9 mouse cellular contexts compared by ENCODE assay signal in the genomic region with DNA sequence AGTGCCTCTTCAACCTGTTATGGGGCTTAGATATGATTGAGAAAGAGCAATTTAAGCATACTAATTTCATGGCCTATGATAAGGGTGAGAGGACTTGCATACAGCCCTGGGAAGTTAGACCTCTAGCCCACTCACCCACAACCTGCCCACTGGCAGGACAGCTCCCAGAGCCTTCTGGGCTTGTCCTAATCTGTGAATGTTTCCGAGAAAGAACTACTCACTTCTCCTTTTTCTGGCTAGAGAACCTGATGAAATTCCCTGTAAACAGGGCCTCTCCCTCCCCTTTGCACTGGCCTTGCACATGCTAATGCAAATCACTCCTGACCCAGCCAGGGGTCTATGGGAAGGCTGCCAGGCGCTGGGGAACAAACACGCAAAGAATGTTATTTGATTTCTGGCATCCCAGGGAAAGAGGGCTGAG.
A peak's percentile ranks its signal among the peaks of the same experiment; 100 is the strongest.
DNase-seq lines count a peak whose midpoint lies in the region; ATAC-seq lines count a peak whose summit lies in the region.
"Had no signal": no experiment of that assay in that cellular context is flagged by ENCODE, and none has a peak within 500 bp of the region (broad histone marks: within the 10 kb centered on the region; RNA-seq: fewer than 3 reads in every experiment).

No protein-coding gene starts in this region.

- ATAC-seq in liver, embryonic 11.5 days (replicated peaks; ENCODE audit: low FRiP score): no peak
- ATAC-seq in embryonic facial prominence, embryonic 12.5 days (ENCODE audit: insufficient number of reproducible peaks, insufficient read depth, low FRiP score, low TSS enrichment): peak; percentile 67; the same call in 1 of the 2 replicates
- peak; percentile 79; the same call in 1 of the 2 replicates for ATAC-seq in hindbrain, embryonic 13.5 days (ENCODE audit: low FRiP score)
- ATAC-seq in liver, embryonic 12.5 days: peak; percentile 37; the same call in 1 of the 2 replicates

- no peaks in the 10 kb centered on the region for H3K4me1 ChIP-seq in liver, embryonic 11.5 days (replicated peaks; ENCODE audit: control insufficient read depth, insufficient read depth, low read length)
- peaks cover 9% of the 10 kb centered on the region; the same call in 1 of the 2 replicates for H3K4me1 ChIP-seq in embryonic facial prominence, embryonic 12.5 days
- H3K4me1 ChIP-seq in hindbrain, embryonic 13.5 days (replicated peaks): peaks cover 10% of the 10 kb centered on the region
- 0 out of 2 replicates have a peak, but pooled peaks cover 4% of the 10 kb centered on the region for H3K4me1 ChIP-seq in liver, embryonic 12.5 days

- H3K4me3 ChIP-seq in liver, embryonic 11.5 days (ENCODE audit: low read depth, low read length): no peak overlapping the region
- no peak overlapping the region for H3K4me3 ChIP-seq in embryonic facial prominence, embryonic 12.5 days
- H3K4me3 ChIP-seq in hindbrain, embryonic 13.5 days: no peak overlapping the region
- H3K4me3 ChIP-seq in liver, embryonic 12.5 days: no peak overlapping the region
- H3K4me3 ChIP-seq: left cerebral cortex, adult 2 months had no signal

- no peaks in the 10 kb centered on the region for H3K9me3 ChIP-seq in liver, embryonic 11.5 days (ENCODE audit: control insufficient read depth, low read length)
- no peaks in the 10 kb centered on the region for H3K9me3 ChIP-seq in embryonic facial prominence, embryonic 12.5 days
- no peaks in the 10 kb centered on the region for H3K9me3 ChIP-seq in hindbrain, embryonic 13.5 days
- H3K9me3 ChIP-seq in liver, embryonic 12.5 days (replicated peaks): no peaks in the 10 kb centered on the region

- peak; percentile 44 for DNase-seq in liver
- DNase-seq in liver, embryonic 11.5 days (ENCODE audit: low spot score): no peak
- DNase-seq in ovary, postnatal 14 days (ENCODE audit: low spot score): peak; percentile 25
- DNase-seq in spleen, adult 18-20 months: no peak
- no peak for DNase-seq in cerebellum, adult 11-12 months

- H3K36me3 ChIP-seq in liver, embryonic 11.5 days (ENCODE audit: control insufficient read depth, insufficient read depth, low read length): no peaks in the 10 kb centered on the region
- H3K36me3 ChIP-seq in embryonic facial prominence, embryonic 12.5 days: no peaks in the 10 kb centered on the region
- no peaks in the 10 kb centered on the region for H3K36me3 ChIP-seq in hindbrain, embryonic 13.5 days
- no peaks in the 10 kb centered on the region for H3K36me3 ChIP-seq in liver, embryonic 12.5 days

- no peak overlapping the region for H3K4me2 ChIP-seq in liver, embryonic 11.5 days
- H3K4me2 ChIP-seq in embryonic facial prominence, embryonic 12.5 days (replicated peaks): no peak overlapping the region
- no peak overlapping the region for H3K4me2 ChIP-seq in hindbrain, embryonic 13.5 days
- no peak overlapping the region for H3K4me2 ChIP-seq in liver, embryonic 12.5 days

- WGBS in liver, embryonic 11.5 days: 20% methylated on average over 3 of the region's 3 CpGs
- WGBS in embryonic facial prominence, embryonic 12.5 days: 7% methylated on average over 3 of the region's 3 CpGs
- WGBS in hindbrain, embryonic 13.5 days: 4% methylated on average over 3 of the region's 3 CpGs
- 18% methylated on average over 3 of the region's 3 CpGs for whole genome bisulfite sequencing in liver, embryonic 12.5 days (ENCODE audit: insufficient replicate concordance)

- H3K9ac ChIP-seq in liver, embryonic 11.5 days (ENCODE audit: low read depth, low read length): no peak overlapping the region
- H3K9ac ChIP-seq in embryonic facial prominence, embryonic 12.5 days: no peak overlapping the region
- no peak overlapping the region for H3K9ac ChIP-seq in hindbrain, embryonic 13.5 days
- no peak overlapping the region for H3K9ac ChIP-seq in liver, embryonic 12.5 days

- H3K27ac ChIP-seq in liver, embryonic 11.5 days (ENCODE audit: low read depth, low read length): no peak overlapping the region
- peak overlapping the region; percentile 51 for H3K27ac ChIP-seq in embryonic facial prominence, embryonic 12.5 days
- no peak overlapping the region; the same call in 1 of the 2 replicates for H3K27ac ChIP-seq in hindbrain, embryonic 13.5 days
- no peak overlapping the region for H3K27ac ChIP-seq in liver, embryonic 12.5 days
- H3K27ac ChIP-seq: left cerebral cortex, adult 2 months had no signal

- no peaks in the 10 kb centered on the region for H3K27me3 ChIP-seq in liver, embryonic 11.5 days (replicated peaks; ENCODE audit: control insufficient read depth, insufficient read depth, low read length)
- H3K27me3 ChIP-seq in embryonic facial prominence, embryonic 12.5 days: no peaks in the 10 kb centered on the region
- H3K27me3 ChIP-seq in hindbrain, embryonic 13.5 days: no peaks in the 10 kb centered on the region
- no peaks in the 10 kb centered on the region for H3K27me3 ChIP-seq in liver, embryonic 12.5 days (replicated peaks)

Comparison
In these comparisons a context has a peak if more than half of its experiments do, and no peak if none do; other contexts are left out.
1. DNase-seq: peak in liver (single experiment) and ovary, postnatal 14 days (single experiment); none in liver, embryonic 11.5 days (single experiment), spleen, adult 18-20 months (0 of 2) and cerebellum, adult 11-12 months (single experiment).